Mouse (Mus musculus) lung, adult 2 months (tissue): Measurements from ENCODE around the gene Igbp1. TPM values are rescaled to one million over a fixed set of nuclear protein-coding genes. Genes with fewer than 3 reads are reported as not detected.
A peak's percentile ranks its signal among the peaks of the same experiment; 100 is the strongest.

ENCODE experiments used
- DNase-seq: peaks from one replicate; pipeline ENCODE4 v3.0.0; 2022
- H3K4me1 ChIP-seq: fragments of 200-500 bp; 2 replicates; pipeline ENCODE4 v1.6.1; 2011; ENCODE audit warnings: low read length; ENCODE audit not compliant: control insufficient read depth, insufficient read depth
- H3K4me3 ChIP-seq: fragments of 200-500 bp; replicated peaks from 2 replicates; pipeline ENCODE3; 2011; ENCODE audit warnings: low read depth, mild to moderate bottlenecking, control low read depth, low read length; ENCODE audit errors: extremely low read depth
- CTCF ChIP-seq: fragments of 200-500 bp; IDR thresholded peaks from 2 replicates; pipeline ENCODE4 v1.5.1; 2011; ENCODE audit warnings: mild to moderate bottlenecking, low read length, control low read depth; ENCODE audit not compliant: insufficient read depth
- POLR2A ChIP-seq: fragments of 200-500 bp; IDR thresholded peaks from 2 replicates; pipeline ENCODE4 v1.6.1; 2011; ENCODE audit warnings: low read depth, mild to moderate bottlenecking, control low read depth, low read length, borderline replicate concordance; ENCODE audit errors: extremely low read depth
- WGBS: fragments of 180-500 bp; shearing (Covaris S2); methylation state at CpG from one replicate; pipeline ENCODE4 v1.1.7; 2018; 5-methylcytosine and 5-hydroxymethylcytosine counted together
- polyA plus RNA-seq: library from polyadenylated mRNA; depleted of rRNA; stranded (reverse); fragments of >200 nt; gene quantifications from 2 replicates; pipeline ENCODE4 v1.2.3, GENCODE M21; 2012; rRNA removed

Gene Igbp1
- 11.4 and 15.6 TPM in 2 replicates for polyA plus RNA-seq

GRCm38 (mm10) chrX:100494068-100494978 lies at the start of gene Igbp1:
Gene Igbp1 (plus strand): TSS chrX:100494291.
- 26% methylated on average over 32 of the region's 32 CpGs for WGBS
- peak; percentile 27; the same call in 1 of the 2 replicates for TF ChIP-seq POLR2A
- TF ChIP-seq CTCF = no peak

GRCm38 (mm10) chrX:100468047-100468446 lies 26.0 kb upstream of the Igbp1 start:
- 57% methylated on average over 4 of the region's 4 CpGs for WGBS
- TF ChIP-seq POLR2A (no peak), CTCF (no peak)
- no peaks in the 10 kb centered on the region for H3K4me1 ChIP-seq
- DNase-seq = no peak
- no peak overlapping the region for H3K4me3 ChIP-seq

More at GRCm38 (mm10) chrX:100494068-100494978, at the start of gene Igbp1:
- Histone ChIP-seq H3K4me1 (no peaks in the 10 kb centered on the region; the same call in 1 of the 2 replicates), H3K4me3 (peak within 1 kb of the TSS; percentile 88)
- peak; percentile 66 for DNase-seq

DNA sequence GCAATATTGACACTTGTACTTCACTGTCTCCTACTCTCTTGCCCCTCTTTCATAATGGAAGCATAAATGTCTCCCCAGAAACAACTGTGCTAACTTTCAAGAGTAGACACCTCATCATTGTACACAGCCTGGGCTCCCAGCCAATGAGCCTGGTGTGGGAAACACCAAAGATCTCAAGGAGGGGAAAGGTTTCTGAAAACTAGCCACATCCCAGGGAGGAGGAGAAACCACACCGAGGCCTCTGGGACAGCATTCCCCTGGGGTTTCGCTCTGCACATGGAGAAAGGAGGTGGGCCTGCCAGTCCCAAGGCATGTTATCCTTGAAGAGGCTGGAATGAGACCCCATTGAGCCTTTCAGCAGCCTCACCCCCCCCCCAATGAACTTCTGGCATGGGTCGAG lies 24.0 kb upstream of the Igbp1 start:
- Histone ChIP-seq H3K4me1 (no peaks in the 10 kb centered on the region), H3K4me3 (no peak overlapping the region)
- 80% methylated on average over 3 of the region's 3 CpGs for WGBS
- no peak for TF ChIP-seq CTCF
- TF ChIP-seq POLR2A = no peak
- no peak for DNase-seq

- Histone ChIP-seq H3K4me1 (no peaks in the 10 kb centered on the region; the same call in 1 of the 2 replicates), H3K4me3 (no peak overlapping the region)
- TF ChIP-seq CTCF = no peak
- TF ChIP-seq POLR2A = no peak
- 72% methylated on average over 3 of the region's 3 CpGs for WGBS
- no peak for DNase-seq
Observed at GRCm38 (mm10) chrX:100471491-100471890, 22.6 kb upstream of the Igbp1 start.

DNA sequence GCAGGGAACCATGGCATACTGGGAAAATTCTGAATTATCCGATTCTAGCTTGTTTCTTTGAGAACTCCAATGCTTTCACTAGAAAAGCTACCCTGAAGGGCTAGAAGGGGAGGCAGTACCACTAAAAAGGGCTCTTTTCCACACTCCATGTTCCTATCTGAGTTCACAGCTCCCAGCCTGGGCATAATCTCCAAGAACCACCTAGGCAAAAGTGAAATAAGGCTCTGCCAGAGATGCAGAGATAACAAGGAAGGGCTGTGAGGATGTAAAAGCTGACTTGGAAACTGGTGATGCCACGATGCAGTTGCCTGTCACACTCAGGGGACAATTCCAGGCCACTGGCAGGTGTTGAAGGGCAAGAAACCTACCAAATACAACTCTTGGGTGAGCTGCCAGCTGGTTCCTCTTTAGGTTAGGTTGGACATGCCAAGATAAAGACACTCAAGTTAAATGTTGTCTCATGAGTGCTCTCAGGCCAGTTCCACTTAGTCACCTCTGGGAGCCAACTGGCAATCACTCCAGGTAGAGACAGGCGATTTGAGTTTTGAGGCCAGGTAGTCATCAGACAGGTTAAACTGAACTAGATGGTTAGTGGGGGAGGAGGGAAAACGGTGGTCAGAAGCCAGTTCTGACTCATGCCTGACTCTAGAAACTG lies 18.4 kb upstream of the Igbp1 start:
- Histone ChIP-seq H3K4me3 (no peak overlapping the region), H3K4me1 (no peaks in the 10 kb centered on the region; the same call in 1 of the 2 replicates)
- WGBS = 43% methylated on average over 4 of the region's 4 CpGs
- DNase-seq = no peak
- TF ChIP-seq CTCF (no peak), POLR2A (no peak)

GRCm38 (mm10) chrX:100480317-100480716 lies 13.8 kb upstream of the Igbp1 start:
- peak; percentile 44 for TF ChIP-seq CTCF
- TF ChIP-seq POLR2A = no peak
- peak; percentile 39 for DNase-seq
- Histone ChIP-seq H3K4me1 (no peaks in the 10 kb centered on the region; the same call in 1 of the 2 replicates), H3K4me3 (no peak overlapping the region)
- 31% methylated on average over 3 of the region's 3 CpGs for WGBS

- WGBS = 30% methylated on average over 22 of the region's 22 CpGs
- no peak for TF ChIP-seq POLR2A
- no peak for TF ChIP-seq CTCF
Observed at GRCm38 (mm10) chrX:100493500-100494067, 507 bp upstream of the Igbp1 start.

GRCm38 (mm10) chrX:100504175-100504851 lies 10.2 kb downstream of the Igbp1 start:
- DNase-seq = no peak
- 75% methylated on average over 5 of the region's 5 CpGs for WGBS
- H3K4me1 ChIP-seq = no peaks in the 10 kb centered on the region
- TF ChIP-seq POLR2A = no peak
- TF ChIP-seq CTCF = no peak
- H3K4me3 ChIP-seq = no peak overlapping the region

More at GRCm38 (mm10) chrX:100493500-100494067, 507 bp upstream of the Igbp1 start:
- H3K4me3 ChIP-seq = peak overlapping the region; percentile 68
- no peak for DNase-seq
- no peaks in the 10 kb centered on the region; the same call in 1 of the 2 replicates for H3K4me1 ChIP-seq

DNA sequence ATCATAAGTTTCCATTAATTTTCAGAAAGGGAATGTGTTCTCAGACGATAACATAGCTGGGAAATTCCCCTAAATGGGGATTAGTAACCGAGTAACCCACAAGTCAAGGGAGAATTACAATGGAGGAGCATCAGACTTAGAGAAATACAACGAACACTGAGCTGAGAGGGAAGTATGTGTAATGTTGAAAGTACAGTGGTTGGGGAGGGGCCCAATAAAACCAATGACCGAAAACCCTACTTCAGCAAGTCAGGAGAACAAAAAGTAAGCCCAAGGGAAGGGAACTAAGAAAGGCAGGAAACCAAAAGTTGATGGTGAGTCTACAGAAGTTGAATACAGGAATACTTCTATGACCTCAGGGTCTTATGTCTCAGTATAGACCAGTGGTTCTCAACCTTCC lies 14.1 kb downstream of the Igbp1 start:
- no peak for DNase-seq
- no peaks in the 10 kb centered on the region for H3K4me1 ChIP-seq
- H3K4me3 ChIP-seq = no peak overlapping the region
- TF ChIP-seq CTCF (no peak), POLR2A (no peak)
- 81% methylated on average over 4 of the region's 4 CpGs for WGBS
